Mouse (Mus musculus): Measurements from ENCODE around the gene Fgr. TPM values are rescaled to one million over a fixed set of nuclear protein-coding genes. Genes with fewer than 3 reads are reported as not detected.

Fgr gene
- total and polyA plus RNA-seq, 3 experiments = 0.04 to 0.24 (median 0.13) TPM

DNA sequence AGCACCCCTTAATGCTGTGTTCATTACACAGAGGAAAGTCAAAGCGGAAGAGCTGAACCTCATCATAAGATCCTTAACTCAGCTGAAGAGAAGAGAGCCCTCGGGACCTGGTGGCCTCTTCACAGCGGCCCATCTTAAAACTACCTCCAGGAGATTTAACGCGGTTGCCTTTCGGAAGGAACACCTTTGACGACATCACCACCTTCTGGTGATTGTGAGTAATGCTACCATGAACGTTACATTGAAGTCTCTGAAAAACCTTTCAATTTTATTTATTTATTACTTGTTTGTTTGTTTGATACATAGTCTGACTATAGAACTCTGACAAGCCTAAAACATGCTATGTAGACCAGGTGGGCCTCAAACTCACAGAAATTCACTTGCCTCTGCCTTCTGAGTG, 43.1 kb upstream of the Fgr start (continued):
- TF ChIP-seq PAX5 (IDR thresholded peaks at IDR 0.05; ENCODE audit: low read length) = no peak
- peak; percentile 95 for TF ChIP-seq RAD21 (IDR thresholded peaks at IDR 0.05; ENCODE audit: low read depth, low read length)
- no peak for TF ChIP-seq ZMIZ1 (IDR thresholded peaks at IDR 0.05; ENCODE audit: low read depth, low read length)
- no peak for TF ChIP-seq CHD2 (IDR thresholded peaks at IDR 0.05; ENCODE audit: low read length)
- TF ChIP-seq EP300 (IDR thresholded peaks at IDR 0.05; ENCODE audit: low read length) = no peak
- no peak for TF ChIP-seq NELFE (IDR thresholded peaks at IDR 0.05; ENCODE audit: low read depth, low read length)
- no peak for TF ChIP-seq ZKSCAN1 (IDR thresholded peaks at IDR 0.05; ENCODE audit: borderline replicate concordance, low read depth, low read length)
- peak; percentile 72 for TF ChIP-seq SMC3 (IDR thresholded peaks at IDR 0.05; ENCODE audit: low read depth, low read length)
- no peak for TF ChIP-seq BHLHE40 (IDR thresholded peaks at IDR 0.05; ENCODE audit: low read depth, low read length)
- TF ChIP-seq JUND (conservative IDR thresholded peaks at IDR 0.05; ENCODE audit: low read depth, low read length) = no peak

DNA sequence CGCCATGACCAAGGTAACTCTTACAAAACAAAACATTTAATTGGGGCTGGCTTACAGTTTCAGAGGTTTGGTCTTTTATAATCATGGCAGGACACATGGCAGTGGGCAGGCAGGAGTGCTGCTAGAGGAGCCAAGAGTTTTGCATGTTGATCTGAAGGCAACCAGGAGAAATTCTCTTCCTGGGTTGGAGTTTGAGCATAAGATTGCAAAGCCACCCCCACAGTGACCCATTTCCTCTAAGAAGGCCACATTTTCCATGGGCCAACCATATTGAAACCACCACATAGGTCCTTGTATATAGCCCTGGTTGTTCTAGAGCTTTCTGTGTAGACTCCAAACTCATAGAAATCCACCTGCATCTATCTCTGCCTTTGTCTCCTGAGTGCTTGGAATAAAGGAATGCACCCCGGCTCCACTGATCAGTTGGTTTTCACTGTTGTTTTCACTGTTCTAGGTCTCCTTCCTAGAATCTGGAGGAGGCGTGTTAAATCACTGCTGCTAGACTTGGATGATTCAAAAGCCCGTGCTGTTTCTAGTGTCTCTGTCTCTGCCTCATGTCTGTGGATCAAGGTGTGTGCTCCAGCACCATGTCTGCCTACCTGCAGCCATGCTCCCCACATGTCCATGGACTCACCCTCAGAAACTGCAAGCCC, 41.0 kb upstream of the Fgr start:
- Histone ChIP-seq H3K4me2 (ENCODE audit: insufficient read depth, low read depth, poor library complexity, severe bottlenecking) (no peak overlapping the region; the same call in 1 of the 2 replicates), H3K27ac (ENCODE audit: insufficient read depth, low read depth) (no peak overlapping the region), H3K27me3 (replicated peaks) (peaks cover 4% of the 10 kb centered on the region), H3K79me2 (replicated peaks; ENCODE audit: control insufficient read depth, extremely low read depth, insufficient read depth, poor library complexity, severe bottlenecking) (no peaks in the 10 kb centered on the region), H3K4me1 (ENCODE audit: control insufficient read depth in 1 of 2, insufficient read depth in 2 of 2) (peaks cover 0 to 13% of the 10 kb centered on the region in 2 experiments), H3K9me3 (replicated peaks; ENCODE audit: low read length) (no peaks in the 10 kb centered on the region), H3K9ac (ENCODE audit: insufficient read depth, low read depth) (no peak overlapping the region), H3K4me3 (replicated peaks in 1 of 3; ENCODE audit: low read depth in 2 of 3, low read length in 2 of 3, poor library complexity in 1 of 3) (no peak overlapping the region), H3K36me3 (replicated peaks in 1 of 2; ENCODE audit: control insufficient read depth in 1 of 2, insufficient read depth in 1 of 2, low read length in 1 of 2) (no peaks in the 10 kb centered on the region)
- DNase-seq (ENCODE audit: extremely low read depth) = no peak
- dilution Hi-C loops (cut with MboI; ENCODE audit: extremely low pct_ligation_motif_present, extremely low pct_unique_long_range_greater_than_20kb, low sequenced_read_pairs) = no loop called here
- in situ Hi-C loops (cut with MboI; ENCODE audit: low pct_ligation_motif_present, low pct_unique_long_range_greater_than_20kb, low sequenced_read_pairs) = no loop called here
- TF ChIP-seq ZKSCAN1 (IDR thresholded peaks at IDR 0.05; ENCODE audit: borderline replicate concordance, low read depth, low read length) (no peak), EP300 (IDR thresholded peaks at IDR 0.05; ENCODE audit: low read length) (0 out of 2 replicates have a peak, but pooled peaks have one; percentile 44)

DNA sequence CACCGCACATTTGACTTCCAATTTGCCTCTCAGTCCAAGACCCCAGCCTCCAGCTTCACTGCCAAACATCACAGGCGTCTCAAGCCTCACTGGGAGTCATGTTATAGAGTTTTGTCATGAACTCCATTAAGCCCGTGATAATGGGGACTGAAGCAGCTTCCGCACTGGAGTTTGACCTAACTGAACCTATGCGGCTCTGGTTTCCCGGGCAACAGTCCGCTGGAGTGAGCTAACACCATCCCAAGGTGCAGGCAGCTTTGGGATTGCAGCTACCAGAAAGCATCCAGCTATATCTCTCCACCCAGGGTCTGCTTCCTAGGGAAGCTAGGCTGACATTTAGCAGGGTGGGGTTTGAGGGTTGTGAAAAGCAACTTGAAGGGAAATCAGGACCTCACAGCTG, 39.3 kb upstream of the Fgr start:
- in situ Hi-C loops (cut with MboI; ENCODE audit: low pct_ligation_motif_present, low pct_unique_long_range_greater_than_20kb, low sequenced_read_pairs) = no loop called here
- no peak for TF ChIP-seq MXI1 (IDR thresholded peaks at IDR 0.05; ENCODE audit: low read depth, low read length)
- TF ChIP-seq MAZ (IDR thresholded peaks at IDR 0.05; ENCODE audit: low read depth, low read length) = no peak
- no peak for TF ChIP-seq JUN (IDR thresholded peaks at IDR 0.05; ENCODE audit: insufficient read depth, low read depth, low read length)
- no peak for TF ChIP-seq TBP (conservative IDR thresholded peaks at IDR 0.05; ENCODE audit: low read depth, low read length)
- no peak for TF ChIP-seq MEF2A (IDR thresholded peaks at IDR 0.05; ENCODE audit: borderline replicate concordance, low read depth, low read length)
- TF ChIP-seq ELF1 (IDR thresholded peaks at IDR 0.05; ENCODE audit: low read depth, low read length) = no peak
- no peak for TF ChIP-seq ETS1 (conservative IDR thresholded peaks at IDR 0.05; ENCODE audit: low read depth, low read length)
- TF ChIP-seq SMC3 (IDR thresholded peaks at IDR 0.05; ENCODE audit: low read depth, low read length) = no peak
- TF ChIP-seq RAD21 (IDR thresholded peaks at IDR 0.05; ENCODE audit: low read depth, low read length) = no peak
- TF ChIP-seq PAX5 (IDR thresholded peaks at IDR 0.05; ENCODE audit: low read length) = no peak
- no peak for TF ChIP-seq RCOR1 (conservative IDR thresholded peaks at IDR 0.05; ENCODE audit: low read depth, low read length)
- no peak for TF ChIP-seq MAX (IDR thresholded peaks at IDR 0.05; ENCODE audit: low read length)
- TF ChIP-seq JUND (conservative IDR thresholded peaks at IDR 0.05; ENCODE audit: low read depth, low read length) = no peak
- TF ChIP-seq NELFE (IDR thresholded peaks at IDR 0.05; ENCODE audit: low read depth, low read length) = no peak
- no peak for TF ChIP-seq ZC3H11A (IDR thresholded peaks at IDR 0.05; ENCODE audit: low read depth, low read length)
- no peak for TF ChIP-seq ZKSCAN1 (IDR thresholded peaks at IDR 0.05; ENCODE audit: borderline replicate concordance, low read depth, low read length)
- no peak for TF ChIP-seq USF1 (IDR thresholded peaks at IDR 0.05; ENCODE audit: low read depth, low read length)
- TF ChIP-seq MYC (IDR thresholded peaks at IDR 0.05; ENCODE audit: low read depth, low read length) = no peak
- TF ChIP-seq CHD2 (IDR thresholded peaks at IDR 0.05; ENCODE audit: low read length) = no peak
- Histone ChIP-seq H3K4me2 (ENCODE audit: insufficient read depth, low read depth, poor library complexity, severe bottlenecking) (no peak overlapping the region), H3K4me3 (replicated peaks in 1 of 3; ENCODE audit: low read depth in 2 of 3, low read length in 2 of 3, poor library complexity in 1 of 3) (no peak overlapping the region), H3K27me3 (replicated peaks) (peaks cover 3% of the 10 kb centered on the region), H3K9me3 (replicated peaks; ENCODE audit: low read length) (no peaks in the 10 kb centered on the region), H3K79me2 (replicated peaks; ENCODE audit: control insufficient read depth, extremely low read depth, insufficient read depth, poor library complexity, severe bottlenecking) (no peaks in the 10 kb centered on the region), H3K36me3 (replicated peaks in 1 of 2; ENCODE audit: control insufficient read depth in 1 of 2, insufficient read depth in 1 of 2, low read length in 1 of 2) (no peaks in the 10 kb centered on the region), H3K4me1 (ENCODE audit: control insufficient read depth in 1 of 2, insufficient read depth in 2 of 2) (peaks cover 4 to 24% of the 10 kb centered on the region in 2 experiments), H3K27ac (ENCODE audit: insufficient read depth, low read depth) (no peak overlapping the region), H3K9ac (ENCODE audit: insufficient read depth, low read depth) (no peak overlapping the region)
- DNase-seq (ENCODE audit: extremely low read depth) = no peak
- dilution Hi-C loops (cut with MboI; ENCODE audit: extremely low pct_ligation_motif_present, extremely low pct_unique_long_range_greater_than_20kb, low sequenced_read_pairs) = no loop called here
